Mouse (Mus musculus) G1E-ER4 (cell line): ENCODE data around the gene Ssr1. TPM values are rescaled to one million over a fixed set of nuclear protein-coding genes. Genes with fewer than 3 reads are reported as not detected.

Source experiments
- GATA1 ChIP-seq: IDR thresholded peaks from one replicate; pipeline ENCODE4 v1.8.0; 2012; ENCODE audit warnings: low read length, inconsistent platforms
- polyA plus RNA-seq: library from polyadenylated mRNA; stranded (reverse); fragments of >175 nt; gene quantifications from 2 replicates; pipeline ENCODE4 v1.2.3, GENCODE M21; 2012

The Ssr1 gene
- polyA plus RNA-seq, 1 experiment: 95.2 TPM

- TF ChIP-seq GATA1: no peak
These were observed 1.2 kb downstream of the Ssr1 start for GRCm38 (mm10) chr13:37992638-37993371.

DNA sequence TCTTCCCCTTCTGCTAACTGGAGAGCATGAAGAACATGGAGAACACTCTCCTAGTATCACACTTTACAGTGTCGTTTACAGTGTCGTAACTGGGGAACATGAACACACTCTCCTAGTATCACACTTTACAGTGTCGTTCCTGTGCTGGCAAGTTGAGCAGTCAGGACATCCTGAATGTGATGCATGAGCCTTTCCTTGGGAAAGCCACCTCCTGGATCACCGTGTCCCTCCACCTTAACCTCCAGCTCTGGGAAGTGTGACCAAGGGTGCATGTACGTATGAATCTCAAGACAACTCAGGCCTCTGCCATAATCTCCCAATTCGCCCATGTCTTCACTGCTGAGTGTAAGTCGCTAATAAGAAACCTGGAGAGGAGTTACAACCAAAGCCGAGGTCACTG lies 4.3 kb downstream of the Ssr1 start:
- no peak for TF ChIP-seq GATA1

DNA sequence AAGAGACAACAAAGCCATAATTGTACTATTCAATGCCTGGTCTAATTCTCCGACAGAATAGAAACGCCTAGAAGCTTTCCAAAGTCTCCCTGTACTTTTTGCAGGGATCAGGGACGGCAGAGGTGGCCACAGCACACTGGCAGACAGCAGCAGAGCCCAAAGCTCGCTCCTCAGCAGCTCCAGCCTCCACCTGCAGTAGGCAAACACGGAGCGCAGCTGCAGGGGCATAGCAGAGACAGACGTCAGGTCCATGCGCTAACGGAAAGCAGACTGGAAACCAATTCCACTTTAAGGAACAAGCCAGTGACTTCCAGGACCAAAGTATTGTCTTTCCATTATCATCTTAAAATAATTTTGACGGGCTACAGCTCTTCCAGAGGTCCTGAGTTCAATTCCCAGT lies 7.9 kb downstream of the Ssr1 start:
- no peak for TF ChIP-seq GATA1

GRCm38 (mm10) chr13:37981063-37981462 lies 13.0 kb downstream of the Ssr1 start:
- no peak for TF ChIP-seq GATA1

DNA sequence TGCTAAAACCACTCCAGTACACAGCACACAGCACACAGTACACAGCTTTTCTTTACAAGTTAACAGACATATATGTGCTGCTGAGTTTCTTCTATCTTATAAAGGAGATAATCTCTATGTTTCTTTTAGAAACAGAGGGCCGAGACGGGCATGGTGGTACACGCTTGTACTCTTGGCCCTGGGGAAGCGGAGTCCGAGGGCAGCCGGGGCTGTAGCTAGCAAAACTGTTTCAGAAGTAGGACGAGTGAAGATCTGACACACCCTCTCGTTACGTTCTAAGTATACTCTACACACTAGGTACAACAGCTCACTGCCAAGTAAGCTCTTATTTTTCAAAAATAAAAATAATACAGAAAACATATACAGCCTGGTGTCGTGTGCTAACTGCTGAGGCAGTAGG lies 13.7 kb downstream of the Ssr1 start:
- TF ChIP-seq GATA1: no peak

DNA sequence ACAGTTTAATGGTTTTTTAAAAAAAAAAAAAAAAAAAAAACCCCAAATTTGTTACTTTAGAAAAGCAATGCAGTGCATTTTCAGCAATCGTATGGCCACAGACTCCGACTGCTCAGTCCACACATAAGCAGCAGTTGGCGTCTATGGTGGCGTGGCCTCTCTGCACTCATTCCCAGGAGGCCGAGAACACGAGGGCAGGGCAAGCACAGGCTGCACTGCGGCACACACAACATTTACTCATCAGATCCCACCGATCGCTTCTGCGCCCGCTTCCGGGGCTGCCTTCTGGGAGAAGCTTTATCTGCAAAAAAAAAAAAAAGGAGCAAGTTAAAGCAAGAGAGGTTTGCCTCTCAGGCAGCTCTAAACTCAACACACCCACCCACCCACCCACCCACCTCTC lies 14.5 kb downstream of the Ssr1 start:
- no peak for TF ChIP-seq GATA1

DNA sequence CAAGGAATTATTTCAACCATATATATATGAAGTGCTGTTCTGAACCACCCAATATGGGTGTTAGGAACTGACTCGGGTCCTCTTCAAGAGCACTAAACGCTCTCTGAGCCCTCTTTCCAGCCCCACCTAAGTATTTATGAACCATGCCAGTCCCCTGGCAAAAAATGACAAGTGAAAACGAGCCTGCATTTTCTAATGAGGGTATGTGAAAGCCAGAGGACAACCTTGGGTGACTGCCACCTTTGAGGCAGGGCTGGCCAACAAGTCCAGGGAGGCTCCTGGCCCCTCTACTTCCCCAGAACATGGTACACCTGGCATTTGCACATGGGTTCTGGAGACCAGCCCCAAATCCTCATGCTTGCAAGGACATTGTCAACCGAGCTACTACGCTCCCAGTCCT lies 19.3 kb downstream of the Ssr1 start:
- no peak for TF ChIP-seq GATA1

DNA sequence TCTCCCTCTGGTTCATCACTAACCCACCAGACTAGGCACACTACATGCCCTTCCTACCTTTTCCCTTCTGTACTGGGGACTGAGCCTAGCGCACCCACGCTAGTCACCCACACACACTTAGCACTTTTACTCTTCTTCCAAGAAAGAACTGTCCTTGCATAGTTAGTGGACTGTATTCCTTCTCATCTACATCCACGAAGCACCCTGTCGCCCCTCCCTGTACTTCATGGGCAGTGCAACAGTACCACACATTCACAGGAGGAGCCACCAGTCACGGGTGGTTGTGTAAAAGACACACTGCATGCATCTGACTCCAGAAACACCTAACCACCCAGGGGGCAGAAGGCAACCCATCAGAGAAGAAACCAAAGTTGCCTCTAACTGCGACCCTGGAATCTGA lies 20.0 kb downstream of the Ssr1 start:
- no peak for TF ChIP-seq GATA1

DNA sequence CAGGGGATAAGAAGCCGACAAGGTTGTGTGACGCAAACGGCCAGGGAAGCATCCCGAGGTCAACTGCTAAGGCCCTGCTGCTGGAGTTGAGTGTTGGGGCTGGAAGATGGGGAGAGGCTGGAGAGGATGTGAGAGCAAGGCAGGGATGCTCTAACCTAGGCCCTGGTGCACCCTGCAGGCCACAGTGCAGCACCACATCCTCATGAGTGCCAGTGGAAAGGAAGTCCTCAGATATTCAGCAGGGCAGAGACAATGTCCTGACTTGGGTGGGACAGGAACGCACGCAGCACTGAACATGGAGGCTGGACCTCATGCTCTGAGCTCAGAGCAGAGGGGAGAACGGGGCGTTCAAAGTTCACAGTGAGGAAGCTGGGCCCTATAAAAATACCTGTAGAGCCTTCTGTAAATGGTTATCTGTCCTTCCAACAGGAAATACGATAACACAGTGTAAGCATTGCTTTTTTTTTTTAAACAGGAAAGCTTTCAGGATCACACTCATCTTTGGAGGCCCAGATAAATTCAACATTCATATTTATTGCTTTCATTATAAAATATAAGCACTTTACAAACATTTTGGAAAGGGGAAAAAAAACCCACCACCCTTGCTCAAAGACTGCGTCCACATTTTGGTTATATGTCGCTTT lies 23.0 kb downstream of the Ssr1 start:
- TF ChIP-seq GATA1: no peak

DNA sequence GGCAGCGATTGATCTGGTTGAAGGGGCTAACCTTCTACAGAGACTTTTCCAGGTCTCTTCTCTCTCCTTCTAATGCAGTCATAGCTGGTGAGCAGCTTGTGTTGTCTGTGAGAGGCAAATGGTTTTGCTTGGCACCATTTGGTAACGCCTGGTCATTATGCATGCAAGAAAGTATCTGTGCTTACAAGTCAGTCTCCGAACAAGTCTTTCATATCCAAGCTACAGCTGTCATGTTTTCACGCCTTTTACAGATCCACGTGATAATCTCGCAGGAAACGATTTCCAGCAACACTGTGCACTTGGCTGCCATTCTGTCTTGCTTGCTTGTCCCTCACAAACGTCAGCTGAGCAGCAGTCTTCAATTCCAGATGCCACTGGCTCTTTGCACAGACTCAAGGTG lies 24.0 kb downstream of the Ssr1 start:
- TF ChIP-seq GATA1: no peak

- no peak for TF ChIP-seq GATA1
These were observed 24.7 kb downstream of the Ssr1 start for GRCm38 (mm10) chr13:37969337-37969736.

- no peak for TF ChIP-seq GATA1
These were observed 26.5 kb downstream of the Ssr1 start for GRCm38 (mm10) chr13:37967565-37967964.

- no peak for TF ChIP-seq GATA1
These were observed 27.0 kb downstream of the Ssr1 start for GRCm38 (mm10) chr13:37967052-37967437.

DNA sequence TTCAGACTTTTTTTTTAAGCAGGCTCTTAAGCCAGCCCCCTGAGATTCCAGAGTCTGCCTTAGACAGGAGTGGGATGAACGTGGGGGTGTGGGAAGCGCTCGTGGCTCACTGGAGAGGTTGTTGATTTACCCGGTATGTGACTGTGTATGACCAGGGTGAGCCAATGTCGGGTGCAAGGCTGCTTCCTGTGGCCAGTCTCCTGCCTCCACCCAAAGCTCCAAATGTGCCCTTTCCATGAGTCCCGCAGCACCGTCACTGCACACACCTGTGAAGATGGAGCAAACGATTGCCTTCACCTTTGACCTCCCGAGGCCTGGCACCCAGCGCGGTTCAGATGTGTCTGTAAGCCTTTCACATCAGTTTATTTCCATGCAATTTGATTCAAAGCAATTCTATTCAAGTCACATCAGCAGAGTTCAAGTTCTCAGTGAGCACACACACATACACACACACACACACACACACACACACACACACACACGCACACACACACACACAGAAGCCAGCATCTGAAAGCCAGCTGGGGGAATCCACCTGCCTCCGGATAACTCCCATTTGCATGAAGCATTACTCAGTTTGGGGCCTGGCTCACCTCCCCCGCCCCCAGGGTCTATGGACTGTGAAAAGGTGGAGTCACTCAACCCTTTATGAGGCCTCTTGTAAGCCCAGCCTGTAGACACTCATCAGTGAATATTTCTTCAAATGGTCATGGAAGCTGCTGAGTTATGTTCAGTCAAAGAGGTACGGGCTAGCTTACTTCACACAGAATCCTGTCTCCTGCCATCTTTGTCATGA lies 27.6 kb downstream of the Ssr1 start:
- no peak for TF ChIP-seq GATA1

- TF ChIP-seq GATA1: no peak
These were observed 28.7 kb downstream of the Ssr1 start for GRCm38 (mm10) chr13:37965126-37965914.
